Mouse (Mus musculus): ENCODE data around the gene Galnt13. TPM values are rescaled to one million over a fixed set of nuclear protein-coding genes. Genes with fewer than 3 reads are reported as not detected.
"Not testable (repeated sequence)": the region's sequence is repeated elsewhere in the genome, so short reads cannot be mapped to it uniquely, and the experiment has no call there.

Galnt13 gene
- total and polyA plus RNA-seq, 2 experiments from 2014 or later: 12.3 to 17.6 TPM

GRCm38 (mm10) chr2:54567186-54567585, 131.1 kb downstream of the Galnt13 start:
- H3K36me3 ChIP-seq (ENCODE audit: insufficient read depth, low read length): no peaks in the 10 kb centered on the region
- no peak overlapping the region for H3K27ac ChIP-seq (ENCODE audit: low read depth, low read length)
- H3K4me2 ChIP-seq (ENCODE audit: low read depth, low read length, poor library complexity, severe bottlenecking): no peak overlapping the region
- 62% methylated on average over 2 of the region's 2 CpGs for WGBS
- H3K4me3 ChIP-seq (ENCODE audit: low read depth, low read length): no peak overlapping the region
- no peak overlapping the region for H3K9ac ChIP-seq (replicated peaks; ENCODE audit: low read length, poor library complexity, severe bottlenecking)
- H3K27me3 ChIP-seq (ENCODE audit: insufficient read depth, low read length): no peaks in the 10 kb centered on the region
- no peak for DNase-seq (ENCODE audit: low spot score)
- H3K4me1 ChIP-seq (ENCODE audit: insufficient read depth, low read length): no peaks in the 10 kb centered on the region
- H3K9me3 ChIP-seq (ENCODE audit: low read length): no peaks in the 10 kb centered on the region
- ATAC-seq (ENCODE audit: low FRiP score): no peak
- no peak for TF ChIP-seq CTCF (IDR thresholded peaks at IDR 0.05)

GRCm38 (mm10) chr2:54567632-54568031, 131.5 kb downstream of the Galnt13 start:
- DNase-seq (ENCODE audit: low spot score) (no peak), ATAC-seq (ENCODE audit: low FRiP score) (no peak)
- 95% methylated on average over 9 of the region's 9 CpGs for WGBS
- H3K27ac ChIP-seq (ENCODE audit: low read depth, low read length): no peak overlapping the region
- H3K9me3 ChIP-seq (ENCODE audit: low read length): no peaks in the 10 kb centered on the region
- H3K36me3 ChIP-seq (ENCODE audit: insufficient read depth, low read length): no peaks in the 10 kb centered on the region
- H3K4me3 ChIP-seq (ENCODE audit: low read depth, low read length): no peak overlapping the region
- no peak for TF ChIP-seq CTCF (IDR thresholded peaks at IDR 0.05)
- no peaks in the 10 kb centered on the region for H3K27me3 ChIP-seq (ENCODE audit: insufficient read depth, low read length)
- H3K4me1 ChIP-seq (ENCODE audit: insufficient read depth, low read length): no peaks in the 10 kb centered on the region
- H3K9ac ChIP-seq (replicated peaks; ENCODE audit: low read length, poor library complexity, severe bottlenecking): no peak overlapping the region
- no peak overlapping the region for H3K4me2 ChIP-seq (ENCODE audit: low read depth, low read length, poor library complexity, severe bottlenecking)

DNA sequence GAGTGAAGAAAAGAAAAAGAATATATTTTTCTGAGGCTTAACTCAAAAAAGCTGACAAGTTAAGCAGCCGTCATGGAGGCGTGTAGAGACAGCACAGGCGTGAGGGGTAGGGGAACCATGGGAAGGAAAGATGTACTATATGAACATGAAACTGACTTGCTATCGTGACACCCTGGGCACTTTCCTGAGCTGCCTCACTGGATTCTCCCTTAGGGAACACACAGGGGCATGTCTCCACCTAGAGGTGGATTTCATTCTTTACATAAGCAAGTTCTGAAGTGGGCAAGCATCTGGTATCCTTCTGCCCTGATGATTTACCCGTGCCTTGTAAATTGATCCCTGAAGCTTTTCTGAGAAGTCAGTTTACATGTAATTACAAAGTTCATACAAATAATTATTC, 277.7 kb downstream of the Galnt13 start:
- H3K36me3 ChIP-seq (ENCODE audit: insufficient read depth, low read length); H3K27ac ChIP-seq (ENCODE audit: low read depth, low read length); H3K4me2 ChIP-seq (ENCODE audit: low read depth, low read length, poor library complexity, severe bottlenecking); ATAC-seq (ENCODE audit: low FRiP score); DNase-seq (ENCODE audit: low spot score); H3K4me1 ChIP-seq (ENCODE audit: insufficient read depth, low read length); H3K4me3 ChIP-seq (ENCODE audit: low read depth, low read length); H3K9me3 ChIP-seq (ENCODE audit: low read length); H3K9ac ChIP-seq (replicated peaks; ENCODE audit: low read length, poor library complexity, severe bottlenecking); H3K27me3 ChIP-seq (ENCODE audit: insufficient read depth, low read length): not testable (repeated sequence)
- no CpG with 5 or more reads among the region's 5 CpGs for WGBS

DNA sequence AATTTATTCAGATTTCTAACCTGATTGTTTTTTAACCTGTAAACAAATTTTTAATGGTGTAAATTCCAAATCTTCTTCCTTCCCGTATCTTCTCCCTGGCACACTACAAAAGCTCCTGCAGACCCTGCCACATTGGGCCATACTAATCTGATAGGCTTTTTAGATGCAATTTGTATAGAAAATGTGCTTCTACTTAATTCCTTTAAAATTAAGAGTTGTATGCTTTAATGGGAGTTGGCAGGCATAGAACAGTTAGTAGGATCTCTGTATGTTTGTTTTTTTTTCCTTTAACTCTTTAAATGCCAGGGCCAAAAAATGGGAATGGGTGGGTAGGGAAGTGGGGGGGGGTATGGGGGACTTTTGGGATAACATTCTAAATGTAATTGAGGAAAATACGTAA, 315.1 kb downstream of the Galnt13 start:
- Histone ChIP-seq H3K9ac (replicated peaks; ENCODE audit: low read length, poor library complexity, severe bottlenecking) (no peak overlapping the region), H3K4me1 (ENCODE audit: insufficient read depth, low read length) (no peaks in the 10 kb centered on the region), H3K27me3 (ENCODE audit: insufficient read depth, low read length) (no peaks in the 10 kb centered on the region), H3K36me3 (ENCODE audit: insufficient read depth, low read length) (no peaks in the 10 kb centered on the region), H3K4me3 (ENCODE audit: low read depth, low read length) (no peak overlapping the region), H3K4me2 (ENCODE audit: low read depth, low read length, poor library complexity, severe bottlenecking) (no peak overlapping the region), H3K27ac (ENCODE audit: low read depth, low read length) (no peak overlapping the region), H3K9me3 (ENCODE audit: low read length) (no peaks in the 10 kb centered on the region)
- no peak for ATAC-seq (ENCODE audit: low FRiP score)
- DNase-seq (ENCODE audit: low spot score): no peak
- no peak for TF ChIP-seq CTCF (IDR thresholded peaks at IDR 0.05)
- 49% methylated on average over 2 of the region's 2 CpGs for WGBS

GRCm38 (mm10) chr2:54759781-54760180, 323.7 kb downstream of the Galnt13 start:
- Histone ChIP-seq H3K27me3 (ENCODE audit: insufficient read depth, low read length) (no peaks in the 10 kb centered on the region), H3K4me2 (ENCODE audit: low read depth, low read length, poor library complexity, severe bottlenecking) (no peak overlapping the region), H3K27ac (ENCODE audit: low read depth, low read length) (no peak overlapping the region), H3K4me1 (ENCODE audit: insufficient read depth, low read length) (no peaks in the 10 kb centered on the region), H3K9ac (replicated peaks; ENCODE audit: low read length, poor library complexity, severe bottlenecking) (no peak overlapping the region), H3K9me3 (ENCODE audit: low read length) (no peaks in the 10 kb centered on the region), H3K4me3 (ENCODE audit: low read depth, low read length) (no peak overlapping the region), H3K36me3 (ENCODE audit: insufficient read depth, low read length) (no peaks in the 10 kb centered on the region)
- 27% methylated on average over 4 of the region's 4 CpGs for WGBS
- ATAC-seq (ENCODE audit: low FRiP score) (no peak), DNase-seq (ENCODE audit: low spot score) (no peak)
- TF ChIP-seq CTCF (IDR thresholded peaks at IDR 0.05): no peak

DNA sequence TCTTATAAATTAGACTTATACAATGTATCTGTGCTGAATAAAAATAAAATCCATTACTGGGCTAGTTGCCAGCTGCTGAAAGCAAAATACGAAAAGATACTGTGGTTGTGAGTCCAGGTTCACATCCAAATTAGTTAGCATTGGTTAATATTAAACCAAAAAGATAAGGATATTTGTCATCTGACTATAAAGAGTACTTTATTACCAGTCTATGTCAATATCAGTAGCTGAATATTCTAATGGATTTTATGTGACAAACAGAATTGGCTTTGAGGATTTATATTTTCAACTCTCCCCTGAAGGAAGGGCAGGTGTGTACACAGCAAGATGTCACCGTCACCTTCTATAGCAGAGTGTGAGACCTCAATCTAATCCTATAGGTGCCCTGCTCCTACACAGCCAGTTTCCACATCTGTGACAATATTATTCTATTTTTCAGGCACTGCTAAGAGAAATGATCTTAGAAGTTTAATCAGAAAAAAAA, 342.7 kb downstream of the Galnt13 start:
- Histone ChIP-seq H3K36me3 (ENCODE audit: insufficient read depth, low read length) (no peaks in the 10 kb centered on the region), H3K9me3 (ENCODE audit: low read length) (no peaks in the 10 kb centered on the region), H3K4me1 (ENCODE audit: insufficient read depth, low read length) (no peaks in the 10 kb centered on the region), H3K4me3 (ENCODE audit: low read depth, low read length) (no peak overlapping the region), H3K4me2 (ENCODE audit: low read depth, low read length, poor library complexity, severe bottlenecking) (no peak overlapping the region), H3K27me3 (ENCODE audit: insufficient read depth, low read length) (no peaks in the 10 kb centered on the region), H3K27ac (ENCODE audit: low read depth, low read length) (no peak overlapping the region), H3K9ac (replicated peaks; ENCODE audit: low read length, poor library complexity, severe bottlenecking) (no peak overlapping the region)
- ATAC-seq (ENCODE audit: low FRiP score) (no peak), DNase-seq (ENCODE audit: low spot score) (no peak)
- 76% methylated on average over 2 of the region's 2 CpGs for WGBS
- TF ChIP-seq CTCF (IDR thresholded peaks at IDR 0.05): no peak
